Mouse (Mus musculus): ENCODE results near the gene Capns1.
"Not testable (repeated sequence)": the region's sequence is repeated elsewhere in the genome, so short reads cannot be mapped to it uniquely, and the experiment has no call there.

DNA sequence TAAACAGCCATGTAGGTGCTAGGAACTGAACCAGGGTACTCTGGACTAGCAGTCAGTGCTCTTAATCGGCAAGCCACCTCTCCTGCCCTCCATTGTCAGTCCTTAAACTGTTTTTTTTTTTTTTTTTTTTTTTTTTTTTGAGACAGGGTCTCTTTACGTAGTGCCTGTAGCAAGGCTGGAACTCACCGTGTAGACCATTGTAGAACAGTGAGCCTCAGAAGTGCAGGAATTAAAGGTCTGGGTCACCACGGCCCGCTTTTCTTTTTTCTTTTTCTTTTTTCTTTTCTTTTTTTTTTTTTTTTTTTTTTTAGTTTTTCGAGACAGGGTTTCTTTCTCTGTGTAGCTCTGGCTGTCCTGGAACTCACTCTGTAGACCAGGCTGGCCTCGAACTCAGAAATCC, 15.4 kb downstream of the Capns1 start:
- not testable (repeated sequence) for TF ChIP-seq POLR2A (IDR thresholded peaks at IDR 0.05; ENCODE audit: extremely low read depth, insufficient read depth, low read length); CTCF (IDR thresholded peaks at IDR 0.05; ENCODE audit: low read depth, low read length)

All from liver, adult 2 months (tissue).